Mouse (Mus musculus) thymus, adult 2 months (tissue): ENCODE data around the gene Fn1.

ENCODE experiments used
- CTCF ChIP-seq: fragments of 200-500 bp; IDR thresholded peaks from 2 replicates; pipeline ENCODE4 v1.5.1; 2012; ENCODE audit warnings: mild to moderate bottlenecking, control low read depth, low read length, moderate library complexity, borderline replicate concordance; ENCODE audit not compliant: control insufficient read depth, poor library complexity, insufficient read depth; ENCODE audit errors: extremely low read depth
- POLR2A ChIP-seq: fragments of 200-500 bp; IDR thresholded peaks from 2 replicates; pipeline ENCODE4 v1.6.1; 2012; ENCODE audit warnings: mild to moderate bottlenecking, low read length, control low read depth, moderate library complexity; ENCODE audit not compliant: control insufficient read depth, poor library complexity, insufficient read depth; ENCODE audit errors: extremely low read depth

- TF ChIP-seq CTCF (no peak), POLR2A (no peak)
These were observed 69.7 kb downstream of the Fn1 start for GRCm38 (mm10) chr1:71583302-71583701.
